Mouse (Mus musculus): ENCODE data around the gene Dkk1. TPM values are rescaled to one million over a fixed set of nuclear protein-coding genes. Genes with fewer than 3 reads are reported as not detected.

Gene Dkk1
- not detected in 2 replicates for polyA plus RNA-seq (2012)

DNA sequence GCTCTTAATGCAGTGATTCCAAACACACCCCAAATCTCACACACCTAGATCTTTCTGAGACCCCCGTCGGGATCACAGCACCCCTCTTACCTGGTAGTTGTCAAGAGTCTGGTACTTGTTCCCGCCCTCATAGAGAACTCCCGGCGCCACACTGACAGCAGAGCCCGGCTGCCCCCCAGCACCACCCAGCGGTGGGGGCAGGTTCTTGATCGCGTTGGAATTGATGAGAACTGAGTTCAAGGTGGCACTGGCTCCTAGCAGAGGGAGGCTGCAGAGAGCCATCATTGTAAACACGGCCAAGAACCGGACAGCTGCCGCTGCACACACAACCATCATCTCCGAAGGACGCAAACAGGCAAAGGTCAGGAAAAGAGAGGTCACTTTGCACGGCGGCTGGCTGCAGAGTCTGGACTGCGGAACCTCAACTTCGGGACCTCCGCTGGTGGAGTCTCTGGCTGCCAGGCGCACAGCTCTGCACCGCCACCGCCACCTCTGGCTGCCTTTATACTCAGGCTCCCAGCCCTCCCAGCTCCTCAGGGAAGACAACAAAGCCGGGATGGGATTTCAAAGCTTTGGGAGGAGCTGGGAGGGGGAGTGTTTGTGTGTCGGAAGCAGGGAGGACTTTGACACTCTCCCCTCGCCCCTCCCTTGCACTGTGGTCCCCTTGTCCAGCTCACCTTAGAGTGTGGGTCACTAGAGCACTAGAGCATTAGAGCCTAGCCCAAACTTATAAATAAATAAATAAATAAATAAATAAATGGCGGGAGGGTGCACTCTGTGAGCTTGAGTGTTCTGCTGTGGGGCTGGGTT is at the start of gene Dkk1:
Dkk1 (minus strand) TSS at position 622 of the 810 bp plus-strand sequence.
- no peak for TF ChIP-seq TAL1 (IDR thresholded peaks at IDR 0.05; ENCODE audit: low read length)
- no peaks in the 10 kb centered on the region for H3K4me1 ChIP-seq (ENCODE audit: control insufficient read depth)
- no peaks in the 10 kb centered on the region for H3K36me3 ChIP-seq (ENCODE audit: control insufficient read depth)
- peaks cover 43% of the 10 kb centered on the region for H3K27me3 ChIP-seq (ENCODE audit: control insufficient read depth)
- no peaks in the 10 kb centered on the region for H3K9me3 ChIP-seq (ENCODE audit: control insufficient read depth, low read length)
- no peak within 1 kb of the TSS for H3K4me3 ChIP-seq (replicated peaks)

GRCm38 (mm10) chr19:30586366-30586765 is 36.9 kb upstream of the Dkk1 start:
- H3K27me3 ChIP-seq (ENCODE audit: control insufficient read depth), result no peaks in the 10 kb centered on the region
- TF ChIP-seq GATA1 (IDR thresholded peaks at IDR 0.05; ENCODE audit: low read length) (no peak), TAL1 (IDR thresholded peaks at IDR 0.05; ENCODE audit: low read length) (no peak)
- H3K4me1 ChIP-seq (ENCODE audit: control insufficient read depth), result no peaks in the 10 kb centered on the region
- H3K9me3 ChIP-seq (ENCODE audit: control insufficient read depth, low read length), result no peaks in the 10 kb centered on the region
- no peak overlapping the region for H3K4me3 ChIP-seq (replicated peaks)
- no peaks in the 10 kb centered on the region for H3K36me3 ChIP-seq (ENCODE audit: control insufficient read depth)

- Histone ChIP-seq H3K4me1 (ENCODE audit: control insufficient read depth) (no peaks in the 10 kb centered on the region), H3K36me3 (ENCODE audit: control insufficient read depth) (no peaks in the 10 kb centered on the region), H3K4me3 (replicated peaks) (no peak overlapping the region), H3K9me3 (ENCODE audit: control insufficient read depth, low read length) (peaks cover 4% of the 10 kb centered on the region; the same call in 1 of the 2 replicates), H3K27me3 (ENCODE audit: control insufficient read depth) (no peaks in the 10 kb centered on the region)
- TF ChIP-seq GATA1 (IDR thresholded peaks at IDR 0.05; ENCODE audit: low read length) (no peak), TAL1 (IDR thresholded peaks at IDR 0.05; ENCODE audit: low read length) (no peak)
Observed at GRCm38 (mm10) chr19:30564516-30564915, 15.1 kb upstream of the Dkk1 start.

DNA sequence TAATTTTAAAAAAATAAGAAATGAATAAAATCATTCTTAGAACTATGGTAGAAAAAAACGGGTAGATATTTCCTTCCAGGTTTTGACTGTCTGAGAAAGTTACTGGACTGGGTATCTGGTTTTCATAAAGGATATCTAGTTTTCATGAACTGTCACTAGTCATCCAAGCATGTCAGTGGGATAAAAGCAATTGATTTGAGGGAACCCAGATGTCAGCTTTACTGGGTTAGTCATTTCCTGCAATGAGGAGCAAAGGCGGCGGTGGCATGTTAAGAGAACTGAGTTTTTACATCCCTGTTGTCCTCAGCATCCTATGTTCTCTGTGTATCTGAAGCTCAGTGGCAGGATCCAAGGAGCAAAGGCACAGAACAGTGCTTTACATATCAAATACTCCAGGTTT is 14.4 kb upstream of the Dkk1 start:
- H3K4me1 ChIP-seq (ENCODE audit: control insufficient read depth), result no peaks in the 10 kb centered on the region
- TF ChIP-seq TAL1 (IDR thresholded peaks at IDR 0.05; ENCODE audit: low read length) (no peak), GATA1 (IDR thresholded peaks at IDR 0.05; ENCODE audit: low read length) (no peak)
- no peak overlapping the region for H3K4me3 ChIP-seq (replicated peaks)
- no peaks in the 10 kb centered on the region for H3K36me3 ChIP-seq (ENCODE audit: control insufficient read depth)
- H3K27me3 ChIP-seq (ENCODE audit: control insufficient read depth), result no peaks in the 10 kb centered on the region
- H3K9me3 ChIP-seq (ENCODE audit: control insufficient read depth, low read length), result peaks cover 4% of the 10 kb centered on the region; the same call in 1 of the 2 replicates

DNA sequence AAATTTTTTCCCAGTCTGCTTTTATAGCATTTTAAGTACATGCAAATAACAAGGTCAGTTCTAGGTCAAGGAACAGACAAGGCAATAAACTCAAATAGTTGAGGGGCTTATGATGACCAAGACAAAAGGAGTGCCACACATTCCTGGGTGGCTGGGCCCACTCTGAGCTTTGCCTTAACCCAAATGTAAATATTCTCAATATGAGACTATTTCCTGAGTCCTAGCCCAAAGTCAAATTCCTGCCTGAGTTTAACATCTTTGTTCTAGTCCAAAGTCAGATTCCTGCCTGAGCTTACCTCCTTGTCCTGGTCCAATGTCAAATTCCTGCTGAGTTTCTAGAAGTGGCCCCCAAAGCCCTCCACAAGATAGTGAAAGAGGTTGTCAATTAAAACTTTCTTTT is 8.6 kb upstream of the Dkk1 start:
- no peak for TF ChIP-seq GATA1 (IDR thresholded peaks at IDR 0.05; ENCODE audit: low read length)
- Histone ChIP-seq H3K27me3 (ENCODE audit: control insufficient read depth) (0 out of 2 replicates have a peak, but pooled peaks cover 5% of the 10 kb centered on the region), H3K4me3 (replicated peaks) (no peak overlapping the region), H3K9me3 (ENCODE audit: control insufficient read depth, low read length) (no peaks in the 10 kb centered on the region), H3K36me3 (ENCODE audit: control insufficient read depth) (no peaks in the 10 kb centered on the region), H3K4me1 (ENCODE audit: control insufficient read depth) (no peaks in the 10 kb centered on the region)

DNA sequence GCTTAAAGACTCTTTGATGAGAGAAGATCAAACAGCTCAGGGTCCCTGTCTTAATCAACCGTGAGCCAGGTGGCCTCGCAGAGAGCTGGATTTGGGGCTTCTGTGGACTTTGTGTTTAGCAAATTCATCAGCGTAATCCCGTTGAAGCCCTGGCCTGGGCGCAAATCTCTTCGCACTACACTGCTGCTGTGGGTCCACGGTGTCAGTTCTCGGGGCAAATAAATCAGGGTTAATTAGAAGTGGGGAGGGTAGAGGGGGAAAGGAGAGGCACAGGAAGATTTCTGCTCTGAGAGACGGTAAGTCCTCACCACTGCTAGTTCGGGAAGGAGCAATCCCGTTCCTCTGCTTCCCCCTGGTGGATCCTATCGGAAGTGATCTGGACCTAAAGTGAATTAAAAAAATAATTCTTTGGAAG is 5.0 kb upstream of the Dkk1 start:
- H3K4me1 ChIP-seq (ENCODE audit: control insufficient read depth), result no peaks in the 10 kb centered on the region

DNA sequence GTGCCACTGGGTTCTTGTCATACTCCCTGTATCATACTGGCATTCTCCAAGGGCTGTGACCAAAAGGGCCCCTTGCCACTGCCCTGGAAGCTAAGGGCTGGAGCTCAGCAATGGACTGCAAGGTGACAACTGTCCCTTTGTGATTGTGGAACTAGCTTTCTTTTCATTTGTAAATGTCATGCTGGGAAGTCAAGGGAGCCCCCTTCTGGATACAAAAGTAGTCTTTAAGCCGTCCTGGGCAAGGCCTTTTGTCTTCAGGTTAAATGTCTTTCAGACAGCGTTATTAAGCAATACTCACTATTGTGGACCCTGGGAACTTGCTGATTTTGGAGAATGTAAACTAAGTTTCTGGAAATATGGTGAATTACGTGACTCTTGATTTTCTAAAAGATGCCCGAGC is 4.3 kb upstream of the Dkk1 start:
- H3K27me3 ChIP-seq (ENCODE audit: control insufficient read depth), result peaks cover 25% of the 10 kb centered on the region
- TF ChIP-seq GATA1 (IDR thresholded peaks at IDR 0.05; ENCODE audit: low read length), result no peak
- TF ChIP-seq TAL1 (IDR thresholded peaks at IDR 0.05; ENCODE audit: low read length), result no peak
- no peak overlapping the region for H3K4me3 ChIP-seq (replicated peaks)
- H3K4me1 ChIP-seq (ENCODE audit: control insufficient read depth), result no peaks in the 10 kb centered on the region
- H3K36me3 ChIP-seq (ENCODE audit: control insufficient read depth), result no peaks in the 10 kb centered on the region
- no peaks in the 10 kb centered on the region for H3K9me3 ChIP-seq (ENCODE audit: control insufficient read depth, low read length)

More for the DNA sequence above, 5.0 kb upstream of the Dkk1 start:
- no peaks in the 10 kb centered on the region for H3K9me3 ChIP-seq (ENCODE audit: control insufficient read depth, low read length)
- H3K27me3 ChIP-seq (ENCODE audit: control insufficient read depth), result peaks cover 18% of the 10 kb centered on the region
- TF ChIP-seq TAL1 (IDR thresholded peaks at IDR 0.05; ENCODE audit: low read length) (no peak), GATA1 (IDR thresholded peaks at IDR 0.05; ENCODE audit: low read length) (no peak)
- H3K36me3 ChIP-seq (ENCODE audit: control insufficient read depth), result no peaks in the 10 kb centered on the region
- no peak overlapping the region for H3K4me3 ChIP-seq (replicated peaks)

GRCm38 (mm10) chr19:30552260-30552659 is 2.8 kb upstream of the Dkk1 start:
- peaks cover 40% of the 10 kb centered on the region for H3K27me3 ChIP-seq (ENCODE audit: control insufficient read depth)
- H3K4me1 ChIP-seq (ENCODE audit: control insufficient read depth), result no peaks in the 10 kb centered on the region
- no peaks in the 10 kb centered on the region for H3K9me3 ChIP-seq (ENCODE audit: control insufficient read depth, low read length)
- no peaks in the 10 kb centered on the region for H3K36me3 ChIP-seq (ENCODE audit: control insufficient read depth)
- H3K4me3 ChIP-seq (replicated peaks), result no peak overlapping the region
- TF ChIP-seq TAL1 (IDR thresholded peaks at IDR 0.05; ENCODE audit: low read length), result no peak
- no peak for TF ChIP-seq GATA1 (IDR thresholded peaks at IDR 0.05; ENCODE audit: low read length)

DNA sequence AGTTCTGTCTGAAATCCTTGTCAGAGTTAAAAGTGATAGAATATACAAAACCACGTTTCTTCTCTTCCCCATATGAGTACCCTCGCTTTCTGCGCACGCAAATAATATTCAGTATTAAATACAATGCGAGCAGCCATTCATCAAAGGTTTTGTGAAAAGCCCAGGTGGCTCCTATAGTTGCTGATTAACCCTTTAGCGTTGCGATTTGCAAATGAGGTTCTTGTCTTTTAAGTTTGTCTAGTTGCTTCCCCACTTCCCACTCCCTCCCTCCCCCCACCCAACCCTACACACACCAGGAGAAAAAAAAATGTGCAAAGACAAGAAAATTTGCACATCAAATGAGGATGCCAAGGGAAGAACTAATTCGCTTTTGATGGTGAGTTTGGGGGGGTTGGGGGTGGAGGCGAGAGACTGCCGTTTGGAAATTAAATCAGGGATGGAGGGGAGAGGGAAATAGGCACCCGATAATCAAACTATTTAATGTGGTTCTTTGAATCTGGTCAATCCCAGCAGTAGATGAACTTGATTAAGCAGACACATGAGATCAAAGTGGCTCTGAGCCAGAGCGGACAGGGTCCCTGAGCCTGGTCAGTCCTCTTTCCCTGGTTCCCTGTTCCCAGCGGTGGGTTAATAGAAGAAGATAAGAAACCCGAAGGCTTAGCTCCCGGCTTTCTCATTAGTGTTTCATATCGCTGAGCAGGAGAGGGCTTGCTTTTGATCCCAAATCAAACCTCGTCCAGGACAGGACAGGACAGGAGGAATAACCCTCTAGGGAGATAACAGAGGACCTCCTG is 586 bp upstream of the Dkk1 start:
- Histone ChIP-seq H3K36me3 (ENCODE audit: control insufficient read depth) (no peaks in the 10 kb centered on the region), H3K27me3 (ENCODE audit: control insufficient read depth) (peaks cover 43% of the 10 kb centered on the region), H3K4me3 (replicated peaks) (no peak overlapping the region), H3K4me1 (ENCODE audit: control insufficient read depth) (no peaks in the 10 kb centered on the region), H3K9me3 (ENCODE audit: control insufficient read depth, low read length) (no peaks in the 10 kb centered on the region)
- no peak for TF ChIP-seq GATA1 (IDR thresholded peaks at IDR 0.05; ENCODE audit: low read length)
- TF ChIP-seq TAL1 (IDR thresholded peaks at IDR 0.05; ENCODE audit: low read length), result no peak

Data from erythroblast, embryonic 14.5 days (primary cell).